Mouse (Mus musculus) liver, adult 2 months (tissue): ENCODE measurements at regions not wholly inside any gene's neighbourhood (a gene's known extent, or its start where the extent isn't known, plus 50 kb on each side); places are given as distances from the start of the nearest gene placed in this dataset.

Experiments
- DNase-seq: peaks from one replicate; pipeline ENCODE4 v3.0.0-alpha.2; 2011; ENCODE audit warnings: low read depth, low spot score; ENCODE audit errors: extremely low read depth
- H3K27ac ChIP-seq: fragments of 200-500 bp; replicated peaks from 2 replicates; pipeline ENCODE4 v1.5.1; 2012; ENCODE audit warnings: low read depth, mild to moderate bottlenecking, control low read depth, inconsistent platforms, low read length; ENCODE audit not compliant: insufficient read depth
- H3K27me3 ChIP-seq: fragments of 200-500 bp; 2 replicates; pipeline ENCODE4 v1.6.1; 2012; ENCODE audit warnings: mild to moderate bottlenecking, moderate library complexity, low read length, inconsistent platforms; ENCODE audit not compliant: control insufficient read depth, insufficient read depth
- H3K36me3 ChIP-seq: fragments of 200-500 bp; 2 replicates; pipeline ENCODE4 v1.6.1; 2012; ENCODE audit warnings: low read length, inconsistent platforms; ENCODE audit not compliant: control insufficient read depth, insufficient read depth
- H3K4me1 ChIP-seq: fragments of 200-500 bp; 2 replicates; pipeline ENCODE4 v1.6.1; 2011; ENCODE audit warnings: low read length; ENCODE audit not compliant: control insufficient read depth, insufficient read depth
- H3K4me3 ChIP-seq: fragments of 200-500 bp; 2 replicates; pipeline ENCODE4 v1.5.1; 2011; ENCODE audit warnings: low read depth, mild to moderate bottlenecking, control low read depth, low read length, moderate library complexity; ENCODE audit not compliant: insufficient read depth
- H3K79me2 ChIP-seq: fragments of 200-500 bp; 2 replicates; pipeline ENCODE4 v1.6.1; 2012; ENCODE audit warnings: inconsistent platforms, mild to moderate bottlenecking, low read length, moderate library complexity; ENCODE audit not compliant: control insufficient read depth, insufficient read depth
- H3K9ac ChIP-seq: fragments of 200-500 bp; 2 replicates; pipeline ENCODE4 v1.6.1; 2012; ENCODE audit warnings: low read depth, mild to moderate bottlenecking, control low read depth, inconsistent platforms, low read length
- CTCF ChIP-seq: fragments of 200-500 bp; IDR thresholded peaks from 2 replicates; pipeline ENCODE4 v1.5.1; 2011; ENCODE audit warnings: low read depth, low read length, control low read depth
- POLR2A ChIP-seq: fragments of 200-500 bp; IDR thresholded peaks from 2 replicates; pipeline ENCODE4 v1.6.1; 2011; ENCODE audit warnings: low read length, control low read depth; ENCODE audit not compliant: insufficient read depth; ENCODE audit errors: extremely low read depth
- WGBS: fragments of 180-500 bp; shearing (Covaris S2); methylation state at CpG from one replicate; pipeline ENCODE4 v1.1.7; 2018; 5-methylcytosine and 5-hydroxymethylcytosine counted together

DNA sequence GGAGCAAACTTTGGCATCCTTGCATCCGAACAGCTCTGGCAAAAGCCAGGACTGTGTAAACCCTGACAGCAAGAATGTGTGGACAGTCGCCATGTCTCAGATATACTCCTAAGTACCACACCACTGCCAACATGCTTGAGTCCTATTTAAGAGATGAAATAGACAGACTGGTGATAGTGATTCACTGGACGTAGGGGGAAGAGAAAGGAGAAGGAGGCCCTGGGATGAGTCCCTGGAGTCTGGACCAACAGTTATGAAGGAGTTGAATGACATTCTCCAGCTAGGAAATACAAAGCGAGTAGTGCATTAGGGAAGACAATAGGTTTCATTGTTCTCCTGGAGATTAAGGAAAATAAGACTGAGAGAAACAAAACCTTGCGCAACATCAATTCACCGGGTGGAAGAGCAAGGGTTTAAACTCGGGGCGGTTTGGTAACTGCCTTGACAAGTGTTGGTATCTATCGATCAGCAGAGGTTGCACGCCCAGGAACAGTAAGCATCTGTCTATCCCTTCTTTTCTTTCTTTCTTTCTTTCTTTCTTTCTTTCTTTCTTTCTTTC, 54.3 kb upstream of the Nrbf2 start:
- Histone ChIP-seq H3K27me3 (no peaks in the 10 kb centered on the region), H3K27ac (no peak overlapping the region), H3K4me1 (no peaks in the 10 kb centered on the region), H3K79me2 (no peaks in the 10 kb centered on the region), H3K36me3 (no peaks in the 10 kb centered on the region), H3K4me3 (no peak overlapping the region), H3K9ac (no peak overlapping the region)
- no peak for TF ChIP-seq CTCF
- TF ChIP-seq POLR2A = no peak
- DNase-seq = no peak
- WGBS = 70% methylated on average over 10 of the region's 10 CpGs

DNA sequence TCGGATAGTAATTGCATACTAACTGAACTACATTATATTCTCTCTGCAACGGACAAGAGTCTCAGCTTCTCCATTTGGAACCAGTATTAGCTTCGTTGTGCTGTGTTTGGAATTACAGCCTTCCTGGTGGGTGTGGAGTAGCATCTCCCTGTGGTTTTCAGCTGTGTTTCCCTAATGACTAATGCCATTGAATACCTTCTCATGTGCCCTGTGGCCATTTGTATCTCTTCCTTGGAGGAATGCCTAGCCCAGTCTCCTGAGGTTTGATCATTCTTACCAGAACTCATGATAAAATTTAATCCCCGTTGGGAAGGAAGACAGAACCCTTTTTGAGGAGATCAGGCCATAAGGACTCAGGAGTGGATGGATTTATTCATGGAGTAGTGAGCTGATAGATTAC, 59.6 kb upstream of the Nrbf2 start:
- no peak for TF ChIP-seq CTCF
- no peak for TF ChIP-seq POLR2A
- Histone ChIP-seq H3K27me3 (no peaks in the 10 kb centered on the region), H3K9ac (no peak overlapping the region), H3K79me2 (no peaks in the 10 kb centered on the region), H3K4me1 (no peaks in the 10 kb centered on the region), H3K4me3 (no peak overlapping the region), H3K36me3 (no peaks in the 10 kb centered on the region), H3K27ac (no peak overlapping the region)
- 81% methylated on average over 4 of the region's 4 CpGs for WGBS
- no peak for DNase-seq

DNA sequence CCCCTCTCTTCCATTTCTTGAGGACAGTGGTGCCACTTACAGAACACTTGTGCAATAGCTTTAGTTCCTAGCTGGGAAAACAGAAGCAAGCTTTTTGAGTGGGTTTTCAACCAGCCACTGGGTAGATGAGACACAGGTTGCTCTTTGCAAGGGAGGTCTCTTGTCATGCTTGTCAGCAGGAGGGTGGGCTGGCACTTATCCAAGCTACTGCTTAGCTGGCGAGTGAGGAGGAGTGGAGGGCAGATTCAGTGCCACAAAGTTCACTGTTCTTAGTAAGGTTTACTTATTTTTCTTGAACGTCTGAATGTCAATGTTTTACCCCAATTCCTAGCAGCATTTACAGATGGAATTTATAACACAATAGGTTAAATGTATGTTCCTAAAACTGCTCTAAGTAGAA, 65.9 kb upstream of the Nrbf2 start:
- H3K27me3 ChIP-seq = no peaks in the 10 kb centered on the region
- no peaks in the 10 kb centered on the region for H3K4me1 ChIP-seq
- DNase-seq = no peak
- H3K27ac ChIP-seq = no peak overlapping the region
- no peaks in the 10 kb centered on the region for H3K36me3 ChIP-seq
- H3K79me2 ChIP-seq = no peaks in the 10 kb centered on the region
- WGBS = 47% methylated on average over 2 of the region's 2 CpGs
- H3K4me3 ChIP-seq = no peak overlapping the region
- H3K9ac ChIP-seq = no peak overlapping the region
- TF ChIP-seq CTCF (no peak), POLR2A (no peak)

DNA sequence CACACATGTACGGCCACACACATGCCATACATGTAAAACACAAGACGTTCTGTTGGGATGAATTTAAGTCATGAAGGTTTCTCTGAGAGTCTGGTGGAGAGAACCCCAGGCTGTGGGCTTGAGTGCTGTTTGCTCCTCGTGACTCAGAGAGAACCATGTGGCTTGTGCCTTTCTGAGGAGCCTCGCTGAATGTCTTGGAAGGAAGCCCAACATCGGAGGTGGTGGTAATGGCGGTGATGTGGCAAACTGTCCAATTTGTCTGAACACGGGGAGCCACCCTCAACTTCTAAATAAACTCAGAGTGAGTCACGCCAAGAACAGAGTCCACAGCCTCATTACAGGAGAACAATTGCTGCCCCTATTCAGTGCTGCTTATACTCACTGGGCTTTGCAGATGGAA, 75.7 kb upstream of the Nrbf2 start:
- H3K4me1 ChIP-seq = no peaks in the 10 kb centered on the region
- H3K4me3 ChIP-seq = no peak overlapping the region
- WGBS = 83% methylated on average over 8 of the region's 8 CpGs
- no peaks in the 10 kb centered on the region for H3K27me3 ChIP-seq
- no peaks in the 10 kb centered on the region for H3K36me3 ChIP-seq
- H3K79me2 ChIP-seq = no peaks in the 10 kb centered on the region
- no peak overlapping the region for H3K27ac ChIP-seq
- no peak overlapping the region for H3K9ac ChIP-seq
- DNase-seq = no peak
- TF ChIP-seq CTCF (no peak), POLR2A (no peak)

DNA sequence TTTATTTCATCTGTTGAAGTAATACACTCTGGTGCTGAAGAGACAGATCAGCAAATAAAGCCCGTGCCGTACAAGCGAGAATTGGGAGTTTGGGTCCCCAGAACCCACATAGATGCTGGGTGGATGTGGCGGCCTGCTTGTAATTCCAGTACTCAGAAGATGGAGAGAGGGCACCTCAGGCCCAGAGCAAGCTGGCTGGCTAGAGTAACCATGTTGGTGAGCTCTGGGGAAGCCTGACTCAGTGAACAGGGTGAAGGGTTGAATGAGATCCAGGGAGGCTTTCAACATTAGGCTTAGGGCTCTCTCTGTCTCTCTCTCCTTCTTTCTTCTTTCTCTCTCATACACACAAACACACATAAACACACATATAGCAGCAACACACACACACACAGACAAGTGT, 76.2 kb upstream of the Nrbf2 start:
- no peak overlapping the region for H3K9ac ChIP-seq
- no peak for DNase-seq
- WGBS = 98% methylated on average over 4 of the region's 4 CpGs
- TF ChIP-seq CTCF (no peak), POLR2A (no peak)
- H3K36me3 ChIP-seq = no peaks in the 10 kb centered on the region
- H3K27me3 ChIP-seq = no peaks in the 10 kb centered on the region
- H3K79me2 ChIP-seq = no peaks in the 10 kb centered on the region
- no peak overlapping the region for H3K27ac ChIP-seq
- no peak overlapping the region for H3K4me3 ChIP-seq
- H3K4me1 ChIP-seq = no peaks in the 10 kb centered on the region

DNA sequence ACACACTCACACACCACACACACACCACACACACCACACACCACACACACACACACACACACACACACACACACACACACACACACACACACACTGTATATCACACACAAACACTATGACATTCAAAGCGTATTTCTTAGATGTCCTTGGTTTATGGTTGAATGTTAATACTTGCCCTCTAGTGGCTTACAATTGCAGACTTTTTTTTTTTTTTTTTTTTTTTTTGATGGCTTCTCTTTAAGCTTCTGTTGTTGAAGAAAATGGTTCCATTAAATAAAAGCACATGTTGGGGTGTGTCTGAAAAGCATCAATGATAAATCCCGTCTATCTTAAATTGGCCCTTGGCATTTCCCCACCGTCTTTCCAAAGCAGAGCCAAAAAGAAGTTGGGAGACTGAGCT, 79.5 kb upstream of the Nrbf2 start:
- Histone ChIP-seq H3K79me2 (no peaks in the 10 kb centered on the region), H3K9ac (no peak overlapping the region), H3K27ac (no peak overlapping the region), H3K36me3 (no peaks in the 10 kb centered on the region), H3K4me1 (no peaks in the 10 kb centered on the region), H3K27me3 (no peaks in the 10 kb centered on the region), H3K4me3 (no peak overlapping the region)
- WGBS = 93% methylated on average over 3 of the region's 3 CpGs
- DNase-seq = no peak
- TF ChIP-seq CTCF (no peak), POLR2A (no peak)
